Comparison of ENCODE assay signal across 17 mouse cellular contexts in genomic region chr9:113019576-113019975, GRCm38 (mm10).
DNase-seq lines count a peak whose midpoint lies in the region; ATAC-seq and TF ChIP-seq lines count a peak whose summit lies in the region.
"Had no signal": no experiment of that assay in that cellular context is flagged by ENCODE, and none has a peak within 500 bp of the region (broad histone marks: within the 10 kb centered on the region; RNA-seq: fewer than 3 reads in every experiment).

No protein-coding gene starts in this region.

- no peak overlapping the region for H3K9ac ChIP-seq in kidney, embryonic 14.5 days (ENCODE audit: low read depth, low read length)
- no peak overlapping the region for H3K9ac ChIP-seq in midbrain, postnatal 0 days (replicated peaks; ENCODE audit: low read length, poor library complexity, severe bottlenecking)
- H3K9ac ChIP-seq in midbrain, embryonic 13.5 days (replicated peaks), result no peak overlapping the region
- H3K9ac ChIP-seq: liver, embryonic 12.5 days had no signal

- H3K4me3 ChIP-seq in kidney, embryonic 14.5 days (ENCODE audit: low read length), result no peak overlapping the region
- no peak overlapping the region for H3K4me3 ChIP-seq in kidney, adult 2 months (ENCODE audit: insufficient read depth, low read depth, low read length)
- H3K4me3 ChIP-seq in midbrain, postnatal 0 days (ENCODE audit: low read depth, low read length), result no peak overlapping the region
- no peak overlapping the region for H3K4me3 ChIP-seq in midbrain, embryonic 13.5 days (replicated peaks)
- H3K4me3 ChIP-seq: erythroblast, embryonic 14.5 days; gastrocnemius, adult 2 months; liver, embryonic 12.5 days; megakaryocyte, embryonic 14.5 days had no signal

- H3K27me3 ChIP-seq in kidney, embryonic 14.5 days (ENCODE audit: control insufficient read depth, insufficient read depth, low read length), result no peaks in the 10 kb centered on the region
- H3K27me3 ChIP-seq in kidney, adult 2 months (replicated peaks; ENCODE audit: control insufficient read depth, insufficient read depth, low read length), result no peaks in the 10 kb centered on the region
- H3K27me3 ChIP-seq in midbrain, postnatal 0 days (ENCODE audit: insufficient read depth, low read length), result no peaks in the 10 kb centered on the region
- no peaks in the 10 kb centered on the region for H3K27me3 ChIP-seq in midbrain, embryonic 13.5 days
- H3K27me3 ChIP-seq: liver, embryonic 12.5 days; megakaryocyte, embryonic 14.5 days had no signal

- DNase-seq in kidney, adult 2 months, result no peak
- peak; percentile 20 for DNase-seq in midbrain, postnatal 0 days (ENCODE audit: low spot score)
- peak; percentile 36 for DNase-seq in cerebellum, adult 8-10 months
- DNase-seq in kidney, postnatal 4 days, result peak; percentile 14 to 42
- DNase-seq in thymus, postnatal 4 days, result no peak
- DNase-seq: gastrocnemius, adult 2 months; heart, adult 18-20 months; heart, postnatal 10 days; right cerebral cortex, postnatal 14 days; thymus, postnatal 14 days had no signal

- H3K9me3 ChIP-seq in kidney, embryonic 14.5 days (ENCODE audit: control insufficient read depth, low read length), result no peaks in the 10 kb centered on the region
- H3K9me3 ChIP-seq in midbrain, postnatal 0 days (ENCODE audit: low read length), result no peaks in the 10 kb centered on the region
- no peaks in the 10 kb centered on the region for H3K9me3 ChIP-seq in midbrain, embryonic 13.5 days
- H3K9me3 ChIP-seq: liver, embryonic 12.5 days had no signal

- 0 out of 2 replicates have a peak overlapping the region, but pooled peaks have one; percentile 15 for H3K27ac ChIP-seq in kidney, embryonic 14.5 days (ENCODE audit: low read depth, low read length)
- no peak overlapping the region for H3K27ac ChIP-seq in kidney, adult 2 months (ENCODE audit: insufficient read depth, low read depth, low read length)
- no peak overlapping the region for H3K27ac ChIP-seq in midbrain, postnatal 0 days (ENCODE audit: low read depth, low read length)
- H3K27ac ChIP-seq in midbrain, embryonic 13.5 days, result no peak overlapping the region
- H3K27ac ChIP-seq: gastrocnemius, adult 2 months; liver, embryonic 12.5 days had no signal

- TF ChIP-seq CTCF in kidney, adult 2 months (conservative IDR thresholded peaks at IDR 0.05; ENCODE audit: insufficient read depth, insufficient read length, low read depth, low read length), result no peak
- TF ChIP-seq CTCF in midbrain, postnatal 0 days (IDR thresholded peaks at IDR 0.05), result no peak

- H3K36me3 ChIP-seq in kidney, embryonic 14.5 days (ENCODE audit: control insufficient read depth, insufficient read depth, low read length), result no peaks in the 10 kb centered on the region
- no peaks in the 10 kb centered on the region for H3K36me3 ChIP-seq in kidney, adult 2 months (ENCODE audit: control insufficient read depth, insufficient read depth, low read length)
- H3K36me3 ChIP-seq in midbrain, postnatal 0 days (ENCODE audit: insufficient read depth, low read length), result no peaks in the 10 kb centered on the region
- no peaks in the 10 kb centered on the region for H3K36me3 ChIP-seq in midbrain, embryonic 13.5 days
- H3K36me3 ChIP-seq: liver, embryonic 12.5 days had no signal

- H3K4me1 ChIP-seq in kidney, embryonic 14.5 days (ENCODE audit: control insufficient read depth, insufficient read depth, low read length), result no peaks in the 10 kb centered on the region
- no peaks in the 10 kb centered on the region for H3K4me1 ChIP-seq in kidney, adult 2 months (ENCODE audit: control insufficient read depth, insufficient read depth, low read length)
- no peaks in the 10 kb centered on the region for H3K4me1 ChIP-seq in midbrain, postnatal 0 days (ENCODE audit: insufficient read depth, low read length)
- H3K4me1 ChIP-seq in midbrain, embryonic 13.5 days (replicated peaks), result no peaks in the 10 kb centered on the region
- H3K4me1 ChIP-seq: liver, embryonic 12.5 days; megakaryocyte, embryonic 14.5 days had no signal

- no peak for TF ChIP-seq POLR2A in kidney, adult 2 months (IDR thresholded peaks at IDR 0.05; ENCODE audit: low read depth, low read length)

- WGBS in kidney, embryonic 14.5 days, result 12% methylated on average over 6 of the region's 6 CpGs
- 14% methylated on average over 6 of the region's 6 CpGs for WGBS in kidney, adult 2 months
- WGBS in midbrain, postnatal 0 days, result 53% methylated on average over 6 of the region's 6 CpGs
- 59% methylated on average over 6 of the region's 6 CpGs for WGBS in midbrain, embryonic 13.5 days

- H3K4me2 ChIP-seq in kidney, embryonic 14.5 days (replicated peaks; ENCODE audit: low read depth, low read length), result peak overlapping the region; percentile 18; the same call in 1 of the 2 replicates
- no peak overlapping the region for H3K4me2 ChIP-seq in midbrain, postnatal 0 days (ENCODE audit: low read depth, low read length, poor library complexity, severe bottlenecking)
- no peak overlapping the region for H3K4me2 ChIP-seq in midbrain, embryonic 13.5 days (replicated peaks)
- H3K4me2 ChIP-seq: liver, embryonic 12.5 days had no signal

- ATAC-seq in kidney, embryonic 14.5 days (ENCODE audit: low FRiP score, low TSS enrichment), result peak; percentile 89
- no peak for ATAC-seq in midbrain, postnatal 0 days (ENCODE audit: low FRiP score)
- no peak for ATAC-seq in midbrain, embryonic 13.5 days
- ATAC-seq: activated CD4-positive, CD25-positive, alpha-beta regulatory T cell, adult 4 months; CD4-positive, CD25-positive, alpha-beta regulatory T cell, adult 4 months; liver, embryonic 12.5 days had no signal

Comparison
In these comparisons a context has a peak if more than half of its experiments do, and no peak if none do; other contexts are left out.
1. DNase-seq: peak in midbrain, postnatal 0 days (single experiment), cerebellum, adult 8-10 months (single experiment) and kidney, postnatal 4 days (2 of 2); none in kidney, adult 2 months (single experiment) and thymus, postnatal 4 days (single experiment).